Mouse (Mus musculus): ENCODE measurements at regions not wholly inside any gene's neighbourhood (a gene's known extent, or its start where the extent isn't known, plus 50 kb on each side); places are given as distances from the start of the nearest gene placed in this dataset.
"Not testable (repeated sequence)": the region's sequence is repeated elsewhere in the genome, so short reads cannot be mapped to it uniquely, and the experiment has no call there.

DNA sequence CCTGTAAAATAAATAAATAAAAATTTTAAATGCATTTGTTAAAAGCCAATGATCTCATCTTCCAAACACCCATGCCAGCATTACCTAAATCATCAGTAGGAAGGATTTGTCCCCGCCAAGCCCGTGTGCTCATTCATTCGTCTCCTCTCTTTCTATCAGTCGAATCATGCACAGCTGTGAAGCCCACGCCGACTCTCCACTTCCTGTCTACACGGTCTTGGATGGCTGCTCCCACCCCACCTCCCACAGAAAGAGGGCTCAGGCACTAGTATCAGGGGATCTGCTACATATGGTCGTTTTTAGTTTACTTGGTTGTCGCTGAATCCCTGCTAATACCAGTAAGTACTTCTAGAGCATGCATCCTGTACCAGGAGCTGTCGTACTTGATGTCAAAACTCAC lies 163.2 kb upstream of the Npvf start:
- no peak for ATAC-seq (ENCODE audit: extremely low read depth, insufficient number of reproducible peaks, low FRiP score, poor library complexity, severe bottlenecking)

DNA sequence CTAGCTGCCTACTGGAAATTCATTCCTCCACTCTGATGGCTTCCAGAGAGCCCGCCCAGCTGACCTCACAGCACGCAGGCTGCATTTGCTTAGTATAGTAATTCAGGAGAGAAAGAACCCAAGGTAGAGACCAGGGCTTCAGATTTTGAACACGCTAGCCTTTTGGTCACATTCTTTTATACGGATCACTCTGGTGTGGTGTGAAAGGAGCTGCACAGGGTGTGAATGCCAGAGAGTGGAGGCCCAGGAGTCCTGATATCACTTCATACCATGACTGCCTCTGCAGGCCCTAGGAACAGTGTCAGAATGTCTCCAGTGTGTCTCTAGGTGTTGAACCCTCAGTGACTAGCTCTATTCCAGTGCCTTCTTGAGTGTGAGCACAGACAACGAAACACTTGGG lies 164.2 kb upstream of the Npvf start:
- no peak for ATAC-seq (ENCODE audit: extremely low read depth, insufficient number of reproducible peaks, low FRiP score, poor library complexity, severe bottlenecking)

DNA sequence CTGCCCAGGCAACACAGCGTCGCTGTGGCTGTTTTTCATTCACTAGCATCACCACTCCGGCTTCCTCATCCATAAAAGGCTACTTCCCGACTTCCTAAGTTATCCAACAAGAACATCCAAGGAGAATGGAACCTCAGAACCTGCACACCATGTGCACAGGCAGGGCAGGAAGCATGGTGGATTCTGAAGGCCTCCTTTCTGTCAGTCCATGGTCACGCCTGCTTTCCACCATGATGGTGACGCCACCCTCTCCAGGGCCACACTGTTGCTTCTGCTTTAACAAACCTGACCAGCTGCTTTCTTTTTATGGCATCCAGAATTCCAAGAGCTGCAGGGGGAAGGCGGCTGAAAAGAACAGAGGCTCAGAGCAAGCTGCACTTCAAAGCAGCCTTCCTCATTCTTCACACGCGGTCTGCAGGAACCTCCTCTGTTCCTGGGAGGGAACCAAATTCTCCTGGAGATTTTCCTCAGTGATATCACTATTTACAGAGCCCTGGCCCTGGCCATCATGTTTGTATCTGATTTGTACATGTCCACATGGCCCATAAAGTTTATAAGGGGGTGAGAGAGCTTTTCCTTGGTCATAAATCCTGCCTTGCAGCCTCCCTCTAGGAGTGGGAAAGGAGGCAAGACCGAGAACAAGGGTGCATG lies 164.8 kb upstream of the Npvf start:
- no peak for ATAC-seq (ENCODE audit: extremely low read depth, insufficient number of reproducible peaks, low FRiP score, poor library complexity, severe bottlenecking)

DNA sequence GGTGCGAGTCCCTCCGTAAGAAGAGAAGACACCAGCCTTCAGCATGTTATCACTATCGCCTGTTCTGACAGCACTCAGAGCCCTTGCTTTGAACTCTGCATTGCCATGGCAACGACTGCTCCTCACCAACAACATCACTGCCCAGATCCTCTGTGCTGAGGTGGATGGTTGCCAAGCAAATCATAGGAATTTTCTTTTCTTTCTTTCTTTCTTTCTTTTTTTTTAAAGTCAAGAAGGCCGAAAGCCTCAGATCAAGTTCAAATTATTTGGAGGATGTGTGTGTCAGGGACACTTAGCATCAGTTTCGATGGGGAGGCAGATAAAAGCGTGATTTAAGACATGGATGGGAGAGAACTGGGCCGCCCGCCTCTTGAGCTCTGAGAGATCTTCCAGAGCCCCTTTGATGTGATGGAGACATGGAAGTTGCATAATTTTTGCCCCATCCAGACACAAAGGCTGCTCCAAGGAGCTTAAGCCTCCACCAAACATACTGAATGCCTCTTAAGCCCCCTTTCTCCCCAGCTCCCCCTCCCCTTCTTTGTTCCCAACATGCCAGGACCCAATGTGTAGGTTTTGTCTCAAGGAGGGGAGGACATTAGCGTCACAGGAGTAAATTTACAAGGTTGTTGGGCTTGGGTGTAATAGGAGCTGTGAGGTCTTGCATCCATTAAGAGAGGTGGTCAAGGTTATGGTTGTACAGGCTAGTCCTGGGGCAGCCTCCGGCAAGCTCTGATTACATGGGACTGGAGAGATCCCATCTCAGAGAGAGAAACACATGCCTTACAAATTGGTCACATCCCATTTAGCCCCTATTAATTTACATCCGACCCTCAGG lies 167.4 kb upstream of the Npvf start:
- no peak for ATAC-seq (ENCODE audit: extremely low read depth, insufficient number of reproducible peaks, low FRiP score, poor library complexity, severe bottlenecking)

DNA sequence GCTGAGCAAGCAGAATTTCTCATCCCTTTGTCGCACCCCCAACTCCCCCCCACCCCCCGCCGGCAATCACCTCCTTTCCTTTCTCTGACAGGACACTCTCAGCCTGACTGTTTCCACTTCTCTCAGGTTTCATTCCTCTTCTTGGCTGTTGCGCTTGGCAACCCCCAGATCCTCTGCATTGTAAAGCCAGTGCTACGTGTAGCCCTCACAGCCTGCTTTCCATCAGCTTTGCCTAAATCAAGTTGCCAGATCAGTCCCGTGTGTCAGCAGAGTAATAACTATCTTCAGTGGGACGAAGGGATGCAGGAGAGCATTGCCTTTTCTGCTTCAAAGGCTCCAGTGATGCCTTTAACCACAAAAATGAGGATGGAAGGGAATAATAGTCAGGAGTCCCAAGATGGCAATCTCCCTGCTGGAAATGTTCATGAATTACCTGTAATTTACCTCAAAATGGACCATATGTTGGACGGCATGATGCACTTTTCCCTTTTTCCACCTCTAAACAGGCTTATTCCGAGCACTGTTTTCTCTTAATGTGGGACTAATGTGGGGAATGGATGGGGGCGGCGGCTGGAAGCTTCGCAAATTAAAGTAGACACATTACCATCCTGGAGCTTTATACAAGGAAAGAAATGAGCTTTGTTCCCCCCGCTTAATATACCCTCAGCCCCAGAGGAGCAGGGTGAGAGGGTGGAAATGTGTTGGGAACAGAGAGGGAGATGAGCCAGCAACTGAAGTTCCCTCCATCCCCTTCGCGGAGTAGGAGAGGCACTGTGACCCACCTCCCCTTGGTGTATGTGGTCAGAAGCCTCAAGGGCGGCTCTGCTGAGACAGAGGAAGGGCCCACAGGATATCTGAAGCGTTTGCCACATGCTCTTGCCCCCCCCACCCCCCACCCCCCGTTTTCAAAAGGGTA lies 168.3 kb upstream of the Npvf start:
- ATAC-seq (ENCODE audit: extremely low read depth, insufficient number of reproducible peaks, low FRiP score, poor library complexity, severe bottlenecking), result no peak

DNA sequence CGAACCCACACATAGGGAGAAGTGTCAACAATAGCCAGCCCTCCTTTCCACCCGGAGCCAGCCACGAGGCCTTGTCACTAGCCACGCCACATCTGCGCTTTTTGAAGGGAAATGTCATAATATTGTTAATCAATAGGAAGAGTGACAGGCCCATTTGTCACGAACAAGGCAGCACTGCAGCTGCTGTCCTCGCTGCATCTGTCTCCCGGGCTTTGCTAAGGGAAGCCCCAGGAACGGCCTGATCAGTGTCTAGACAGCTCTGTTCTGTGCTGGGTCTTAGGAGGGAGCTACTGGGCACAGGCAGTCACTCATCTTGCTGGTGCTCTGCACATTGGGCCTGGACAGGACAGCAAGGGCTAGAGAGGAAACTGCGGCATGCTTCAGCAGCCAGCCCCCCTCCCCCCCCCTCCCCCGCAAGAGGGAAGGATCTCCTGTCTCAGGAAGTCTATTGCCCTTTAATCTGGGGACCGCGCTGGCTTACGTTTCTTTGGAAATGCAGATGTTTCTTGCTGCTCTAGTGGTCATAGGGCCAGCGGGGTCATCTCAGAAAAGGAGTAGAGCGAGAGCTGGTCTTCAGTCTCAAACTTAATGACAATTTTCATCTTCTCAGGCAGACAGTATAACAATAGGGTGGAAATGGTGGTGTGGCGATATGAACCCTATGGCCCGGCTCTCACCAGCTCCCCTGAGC lies 169.1 kb upstream of the Npvf start:
- no peak for ATAC-seq (ENCODE audit: extremely low read depth, insufficient number of reproducible peaks, low FRiP score, poor library complexity, severe bottlenecking)

DNA sequence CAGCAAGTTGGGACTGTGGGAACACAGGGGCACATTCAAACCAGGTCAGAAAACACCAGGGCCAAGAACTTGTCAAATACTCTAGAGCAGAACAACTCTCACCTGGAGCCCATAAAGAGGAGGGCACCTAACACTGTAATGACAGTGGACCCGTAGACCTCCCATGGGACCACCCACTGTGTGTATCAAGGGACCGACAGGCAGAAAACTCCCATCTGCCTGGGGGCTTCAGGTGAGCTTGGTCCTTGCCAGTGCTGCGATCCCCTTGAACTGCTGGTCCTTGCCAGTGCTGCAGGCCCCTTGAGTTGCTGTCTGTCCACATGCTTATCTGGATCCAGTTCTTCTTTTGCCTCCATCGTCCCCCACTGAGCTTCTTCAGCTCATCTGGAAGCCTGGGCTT lies 170.2 kb upstream of the Npvf start:
- ATAC-seq (ENCODE audit: extremely low read depth, insufficient number of reproducible peaks, low FRiP score, poor library complexity, severe bottlenecking), result no peak

DNA sequence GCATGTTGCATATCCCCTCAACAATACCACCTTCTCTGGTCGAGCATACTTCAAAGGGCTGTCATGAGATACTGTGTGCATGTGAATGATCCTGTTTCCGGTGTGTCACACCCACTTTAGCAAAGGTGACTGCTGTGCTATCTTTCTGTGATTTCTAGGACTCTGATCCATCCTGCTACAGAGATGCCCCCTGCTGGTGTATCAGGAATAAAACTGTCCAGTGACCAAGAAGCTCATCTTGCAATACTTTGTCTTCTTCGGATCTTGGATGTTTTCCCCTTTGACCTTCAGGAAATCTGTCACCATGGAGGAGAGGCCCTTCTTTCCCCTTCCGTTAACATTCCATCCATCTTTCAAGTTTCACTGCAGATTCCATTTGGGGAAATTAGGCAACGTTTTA lies 177.5 kb upstream of the Npvf start:
- ATAC-seq (ENCODE audit: extremely low read depth, insufficient number of reproducible peaks, low FRiP score, poor library complexity, severe bottlenecking), result no peak

DNA sequence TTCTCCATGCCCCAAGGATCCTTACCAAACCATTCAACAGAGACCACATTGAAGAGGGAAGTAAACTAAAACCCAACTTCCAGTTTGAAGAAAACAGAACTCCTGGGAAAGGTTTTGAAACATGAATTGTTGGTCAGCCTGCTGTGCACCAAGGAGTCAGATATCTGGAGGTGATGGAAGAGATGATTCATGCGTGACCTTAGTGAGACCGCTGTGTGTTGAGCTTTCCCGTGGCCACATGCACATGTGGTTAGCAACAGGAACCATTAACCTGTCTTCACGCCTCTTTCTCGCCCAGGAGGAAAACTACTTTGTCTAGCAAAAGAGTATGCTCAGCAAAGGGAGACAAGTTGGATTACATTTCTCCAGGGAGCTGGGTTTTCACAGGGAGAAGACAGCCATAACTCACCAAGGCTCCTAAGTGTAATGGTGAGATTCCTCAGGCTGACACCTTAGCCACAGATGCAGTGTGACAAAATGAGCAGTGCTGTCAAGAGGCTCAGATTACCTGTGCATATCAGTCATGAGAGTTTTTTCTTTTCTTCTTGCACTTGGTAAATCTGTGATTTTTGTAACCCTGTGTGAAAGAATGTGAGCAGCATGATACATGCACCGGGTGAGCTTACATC lies 181.9 kb upstream of the Npvf start:
- ATAC-seq (ENCODE audit: extremely low read depth, insufficient number of reproducible peaks, low FRiP score, poor library complexity, severe bottlenecking), result no peak

DNA sequence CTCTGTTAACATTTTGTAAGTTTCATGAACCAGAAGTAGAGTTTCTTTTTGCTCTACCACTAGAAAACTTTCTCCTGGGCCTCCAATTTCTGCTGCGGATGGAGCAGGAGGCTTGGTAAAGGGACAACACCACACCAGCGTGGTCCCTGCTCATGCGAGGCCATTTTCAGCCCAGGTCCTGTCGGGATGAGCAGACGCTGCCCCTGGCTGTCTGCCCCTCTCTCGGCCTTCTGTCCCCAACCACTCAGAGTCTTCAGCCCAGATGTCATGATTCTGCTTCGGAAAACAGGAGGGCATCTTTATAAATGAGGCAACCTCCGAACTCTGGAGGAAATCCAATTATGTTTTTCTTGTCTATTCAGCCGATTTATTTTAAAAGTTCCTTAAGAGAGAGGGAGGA lies 186.6 kb upstream of the Npvf start:
- ATAC-seq (ENCODE audit: extremely low read depth, insufficient number of reproducible peaks, low FRiP score, poor library complexity, severe bottlenecking), result no peak

DNA sequence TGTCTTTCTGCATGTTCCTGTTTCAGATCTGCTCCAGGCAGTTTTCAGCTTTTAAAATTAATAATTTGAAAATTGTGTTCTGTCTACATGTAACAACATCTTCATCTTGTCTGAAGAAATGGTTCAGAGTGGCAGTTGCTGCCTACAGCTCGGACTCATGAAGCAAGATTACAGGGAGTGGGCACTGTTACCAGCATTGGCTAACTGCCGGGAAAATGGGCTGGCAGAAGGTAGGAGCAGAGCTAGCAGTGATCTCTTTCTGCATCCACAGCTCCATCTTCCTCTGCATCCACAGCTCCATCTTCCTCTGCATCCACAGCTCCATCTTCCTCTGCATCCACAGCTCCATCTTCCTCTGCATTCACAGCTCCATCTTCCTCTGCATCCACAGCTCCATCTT lies 191.0 kb upstream of the Npvf start:
- not testable (repeated sequence) for ATAC-seq (ENCODE audit: extremely low read depth, insufficient number of reproducible peaks, low FRiP score, poor library complexity, severe bottlenecking)

DNA sequence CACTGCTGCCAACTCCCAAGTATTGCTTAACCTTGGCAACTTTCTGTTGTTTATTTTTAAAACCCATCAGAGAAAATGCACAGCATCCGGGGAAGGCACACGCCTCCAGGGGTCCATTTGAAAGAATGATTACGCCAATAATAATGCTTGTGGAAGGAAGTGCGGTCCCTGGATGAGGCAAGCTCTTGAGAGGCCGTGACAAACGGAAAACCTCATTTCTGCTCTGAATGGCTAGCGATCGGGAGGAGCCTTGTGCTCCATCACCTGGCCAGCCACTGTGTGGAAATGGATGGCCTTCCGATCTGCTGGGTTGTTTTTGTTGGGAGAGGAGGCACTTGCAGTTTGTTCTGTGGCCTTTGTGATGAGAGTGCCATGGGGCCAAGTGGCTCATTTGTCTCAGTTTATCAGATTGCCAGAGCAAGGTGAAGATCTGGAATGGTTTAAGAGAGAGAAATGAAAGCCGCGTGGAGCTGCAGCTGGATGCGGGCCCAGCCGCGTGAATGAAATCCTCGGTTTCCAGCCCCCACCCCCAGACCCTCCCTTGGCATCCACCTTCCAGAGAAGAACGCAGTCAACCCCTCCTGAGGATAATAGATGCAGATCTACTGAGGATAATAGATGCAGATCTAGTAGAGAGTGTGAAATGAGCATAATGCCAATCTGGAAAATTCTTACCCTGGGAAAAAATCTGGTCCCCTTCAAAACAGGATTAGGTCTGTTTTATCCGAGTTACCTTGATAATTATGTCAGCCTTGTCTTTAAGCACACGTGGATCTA lies 192.7 kb upstream of the Npvf start:
- no peak for ATAC-seq (ENCODE audit: extremely low read depth, insufficient number of reproducible peaks, low FRiP score, poor library complexity, severe bottlenecking)

DNA sequence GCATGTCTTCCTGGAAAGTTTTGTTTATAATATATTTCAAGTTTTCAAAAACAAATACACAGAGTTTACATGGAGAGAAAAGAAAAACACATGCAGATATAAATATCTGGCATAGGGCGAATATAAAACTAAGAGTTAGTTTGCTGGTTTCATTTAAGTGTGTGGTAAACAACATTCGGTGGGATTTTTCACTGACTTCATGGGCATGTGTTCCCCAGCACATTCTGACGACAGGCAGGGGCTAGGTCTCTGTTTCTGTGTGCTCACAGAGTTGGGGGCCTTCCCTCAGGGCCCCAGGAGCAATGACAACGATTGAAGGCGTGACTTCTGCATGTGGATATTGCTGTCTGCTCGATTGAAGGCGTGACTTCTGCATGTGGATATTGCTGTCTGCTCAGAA lies 193.3 kb upstream of the Npvf start:
- no peak for ATAC-seq (ENCODE audit: extremely low read depth, insufficient number of reproducible peaks, low FRiP score, poor library complexity, severe bottlenecking)

DNA sequence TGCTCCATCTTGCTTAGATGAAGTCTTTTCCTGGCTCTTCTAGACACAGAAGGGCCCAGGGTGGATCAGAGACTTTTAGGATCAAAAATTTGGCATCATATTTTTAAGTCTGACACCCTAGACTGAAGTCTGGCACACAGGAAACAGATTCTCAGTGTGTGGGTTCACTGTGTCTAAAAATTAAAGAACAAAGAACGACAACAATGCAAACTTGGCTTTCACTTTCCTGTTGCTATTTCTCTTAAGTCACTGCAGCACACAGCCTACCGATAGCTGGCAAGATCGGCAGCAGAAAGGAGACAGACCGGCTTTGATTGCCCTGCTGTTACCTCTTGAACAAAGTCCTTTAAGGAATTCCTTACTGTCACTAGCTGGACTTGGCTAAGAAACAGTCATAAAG lies 204.9 kb upstream of the Npvf start:
- ATAC-seq (ENCODE audit: extremely low read depth, insufficient number of reproducible peaks, low FRiP score, poor library complexity, severe bottlenecking), result no peak

DNA sequence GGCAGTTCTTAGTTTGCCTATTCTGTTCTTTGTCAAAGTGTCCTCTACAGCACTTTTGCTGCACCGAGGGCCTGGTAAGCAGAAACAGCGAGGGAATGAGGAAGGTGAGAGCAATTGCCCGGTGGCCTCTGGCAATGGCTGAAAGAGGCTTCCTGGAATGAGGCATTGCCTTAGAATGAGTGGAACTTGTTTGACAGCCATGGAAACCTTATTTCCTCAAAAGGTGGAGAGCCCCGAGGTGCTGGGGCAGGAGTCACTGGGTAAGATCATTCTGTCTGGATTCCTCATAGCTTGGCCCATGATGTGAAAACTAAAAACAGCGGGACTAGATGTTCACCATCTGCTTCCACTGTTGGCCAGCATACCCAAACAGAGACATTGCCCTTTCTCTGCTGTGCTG lies 223.8 kb upstream of the Npvf start:
- no peak for ATAC-seq (ENCODE audit: extremely low read depth, insufficient number of reproducible peaks, low FRiP score, poor library complexity, severe bottlenecking)

DNA sequence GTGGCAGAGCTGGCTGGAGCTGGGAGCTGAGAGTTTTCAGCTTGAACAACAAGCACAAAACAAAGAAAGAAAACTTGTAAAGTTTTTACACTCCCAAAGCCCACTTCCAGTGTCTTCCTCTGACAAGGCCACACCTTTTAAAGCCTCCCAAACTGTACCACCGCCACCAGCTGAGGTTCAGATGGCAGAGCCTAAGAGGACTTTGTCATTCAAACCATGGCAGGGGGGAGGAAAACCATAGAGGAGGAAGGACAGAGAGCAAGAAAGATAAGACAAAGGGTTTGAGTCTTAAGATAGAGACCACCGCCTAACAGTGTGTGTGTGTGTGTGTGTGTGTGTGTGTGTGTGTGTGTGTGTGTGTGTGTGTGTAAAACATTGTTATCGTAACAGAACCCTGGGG lies 228.1 kb upstream of the Npvf start:
- no peak for ATAC-seq (ENCODE audit: extremely low read depth, insufficient number of reproducible peaks, low FRiP score, poor library complexity, severe bottlenecking)

DNA sequence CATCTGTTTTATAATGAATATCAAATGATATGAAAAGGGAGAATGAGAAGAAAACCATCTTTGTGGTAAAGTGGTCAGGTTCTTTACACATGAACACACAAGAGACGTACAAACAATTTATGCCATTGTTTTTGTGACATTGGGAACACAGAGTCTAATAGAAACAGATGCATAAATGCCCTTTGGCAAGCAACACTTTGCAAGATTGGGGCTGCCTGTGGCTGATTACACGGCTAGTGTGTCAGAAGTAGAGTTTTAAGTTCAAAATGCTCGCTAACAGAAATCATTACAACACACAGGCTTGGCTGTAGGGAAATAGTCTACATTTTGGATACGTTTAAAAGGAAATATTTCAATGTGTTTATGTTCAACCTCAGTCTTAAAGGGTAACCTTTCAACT lies 228.5 kb upstream of the Npvf start:
- ATAC-seq (ENCODE audit: extremely low read depth, insufficient number of reproducible peaks, low FRiP score, poor library complexity, severe bottlenecking), result no peak

DNA sequence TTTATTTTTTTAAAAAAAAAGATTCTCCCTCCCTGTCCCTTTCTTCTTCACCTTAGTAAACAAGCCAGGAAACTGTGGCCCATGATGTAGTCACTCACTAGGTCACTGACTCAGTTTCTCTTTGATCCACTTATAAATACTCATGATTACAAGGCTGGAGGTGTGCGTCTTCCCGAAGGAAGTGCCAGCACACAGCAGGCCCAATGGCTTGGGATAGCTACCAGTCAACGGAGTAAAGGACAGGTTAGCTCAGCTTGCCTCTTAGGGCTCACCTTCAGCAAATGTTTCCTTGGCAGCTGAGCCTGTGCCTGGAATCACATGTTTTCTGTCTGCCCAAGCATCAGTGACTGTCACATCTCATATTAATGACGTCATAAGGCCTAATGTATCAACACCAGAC lies 230.8 kb upstream of the Npvf start:
- ATAC-seq (ENCODE audit: extremely low read depth, insufficient number of reproducible peaks, low FRiP score, poor library complexity, severe bottlenecking), result no peak

Data from neutrophil, adult 5-6 weeks (primary cell).